ENCODE assay signal across 35 mouse cellular contexts in the genomic region with DNA sequence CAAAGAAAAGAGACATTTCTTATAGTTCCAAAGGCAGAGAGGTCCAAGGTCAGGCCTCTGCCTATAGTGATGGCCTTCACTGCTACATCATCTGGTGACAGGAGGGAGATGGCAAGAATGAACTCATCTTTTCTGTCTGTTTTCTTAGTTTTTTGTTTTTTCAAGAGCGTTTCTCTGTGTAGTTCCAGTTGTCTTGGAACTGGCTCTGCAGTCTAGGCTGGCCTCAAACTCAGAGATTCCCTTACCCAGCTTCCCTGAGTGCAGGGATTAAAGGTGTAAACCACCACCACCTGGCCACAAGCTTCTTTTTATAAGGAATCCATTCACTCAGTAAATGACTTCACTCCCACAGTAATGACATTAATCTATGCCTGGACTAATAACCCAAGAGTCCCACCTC.
"Had no signal": no experiment of that assay in that cellular context is flagged by ENCODE, and none has a peak within 500 bp of the region (broad histone marks: within the 10 kb centered on the region; RNA-seq: fewer than 3 reads in every experiment).

No protein-coding gene starts in this region.

- H3K4me2 ChIP-seq: heart, embryonic 11.5 days; heart, embryonic 12.5 days; heart, embryonic 13.5 days; heart, embryonic 15.5 days; hindbrain, embryonic 12.5 days; hindbrain, embryonic 13.5 days; hindbrain, embryonic 14.5 days; hindbrain, embryonic 15.5 days; intestine, embryonic 15.5 days; kidney, embryonic 15.5 days had no signal

- DNase-seq: heart, postnatal 10 days; heart, postnatal 36 days; heart, postnatal 4 days; kidney, adult 11 months; kidney, adult 18-20 months; kidney, adult 2 months; kidney, adult 8-10 months; kidney, adult 9 months; kidney, postnatal 10 days; kidney, postnatal 14 days; kidney, postnatal 25 days; kidney, postnatal 36 days; kidney, postnatal 4 days; layer of hippocampus, adult 9-11 months; layer of hippocampus, postnatal 36 days had no signal

- H3K27ac ChIP-seq: heart, embryonic 10.5 days; heart, embryonic 13.5 days; heart, embryonic 15.5 days; hindbrain, embryonic 10.5 days; hindbrain, embryonic 12.5 days; hindbrain, embryonic 13.5 days; hindbrain, embryonic 14.5 days; hindbrain, embryonic 15.5 days; hindbrain, postnatal 0 days; intestine, embryonic 15.5 days; kidney, embryonic 15.5 days; kidney, postnatal 0 days; layer of hippocampus, adult 2 months; left cerebral cortex, adult 2 months had no signal

- H3K4me1 ChIP-seq: hindbrain, embryonic 10.5 days; hindbrain, embryonic 12.5 days had no signal

- H3K9me3 ChIP-seq: heart, embryonic 10.5 days; heart, embryonic 12.5 days; heart, embryonic 13.5 days; heart, embryonic 15.5 days; hindbrain, embryonic 10.5 days; hindbrain, embryonic 12.5 days; hindbrain, embryonic 13.5 days; hindbrain, embryonic 15.5 days; intestine, embryonic 15.5 days; kidney, embryonic 15.5 days had no signal

- H3K4me3 ChIP-seq: heart, embryonic 10.5 days; heart, embryonic 12.5 days; heart, embryonic 13.5 days; heart, embryonic 15.5 days; hindbrain, embryonic 10.5 days; hindbrain, embryonic 12.5 days; hindbrain, embryonic 13.5 days; hindbrain, embryonic 15.5 days; intestine, embryonic 15.5 days; kidney, embryonic 15.5 days; layer of hippocampus, adult 2 months; left cerebral cortex, adult 2 months had no signal

- H3K27me3 ChIP-seq: heart, embryonic 12.5 days; heart, embryonic 13.5 days; heart, embryonic 15.5 days; hindbrain, embryonic 12.5 days; hindbrain, embryonic 13.5 days; hindbrain, embryonic 15.5 days; intestine, embryonic 15.5 days; kidney, embryonic 15.5 days had no signal

- H3K36me3 ChIP-seq: heart, embryonic 10.5 days; heart, embryonic 12.5 days; heart, embryonic 13.5 days; heart, embryonic 15.5 days; hindbrain, embryonic 10.5 days; hindbrain, embryonic 12.5 days; hindbrain, embryonic 13.5 days; hindbrain, embryonic 15.5 days; intestine, embryonic 15.5 days; kidney, embryonic 15.5 days had no signal

- H3K9ac ChIP-seq: heart, embryonic 12.5 days; heart, embryonic 13.5 days; heart, embryonic 15.5 days; hindbrain, embryonic 12.5 days; hindbrain, embryonic 13.5 days; hindbrain, embryonic 14.5 days; hindbrain, embryonic 15.5 days; intestine, embryonic 15.5 days; kidney, embryonic 15.5 days had no signal

- ATAC-seq: hindbrain, embryonic 16.5 days; hindbrain, postnatal 0 days; inflammation-experienced regulatory T-cells, adult 6 months; intestine, embryonic 15.5 days; intestine, embryonic 16.5 days; intestine, postnatal 0 days had no signal
